Mouse (Mus musculus): Measurements from ENCODE around the gene Ammecr1.

Ammecr1 gene

GRCm38 (mm10) chrX:142966008-142966966 is at the start of gene Ammecr1:
Ammecr1 (minus strand) TSS chrX:142966728.
- peak; percentile 48 for DNase-seq (ENCODE audit: low spot score)

DNA sequence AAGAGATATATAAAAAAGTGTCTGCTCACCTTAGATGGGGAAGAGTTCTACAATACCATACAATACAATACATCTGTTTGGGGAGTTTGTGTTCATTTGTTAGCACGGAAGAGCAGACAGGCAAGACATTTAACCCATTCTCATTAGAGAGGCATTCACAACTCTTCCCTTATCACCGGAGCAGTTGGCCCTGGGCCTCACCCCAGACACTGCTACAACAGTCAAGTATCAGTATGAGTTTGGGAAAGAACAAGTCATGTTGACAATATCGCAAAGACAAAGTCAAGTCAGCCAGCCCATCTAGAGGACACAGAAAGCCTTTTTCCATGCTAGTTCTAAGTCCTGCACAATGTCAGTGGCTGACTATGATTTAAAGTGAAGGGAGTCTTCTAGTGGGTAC is 47.6 kb upstream of the Ammecr1 start:
- DNase-seq (ENCODE audit: low spot score): no peak

- no peak for DNase-seq (ENCODE audit: low spot score)
Observed at GRCm38 (mm10) chrX:143012334-143012733, 45.8 kb upstream of the Ammecr1 start.

GRCm38 (mm10) chrX:143011865-143012264 is 45.3 kb upstream of the Ammecr1 start:
- no peak for DNase-seq (ENCODE audit: low spot score)

- DNase-seq (ENCODE audit: low spot score): no peak
Observed at GRCm38 (mm10) chrX:143004131-143004846, 37.8 kb upstream of the Ammecr1 start.

GRCm38 (mm10) chrX:142997214-142997613 is 30.7 kb upstream of the Ammecr1 start:
- DNase-seq (ENCODE audit: low spot score): no peak

DNA sequence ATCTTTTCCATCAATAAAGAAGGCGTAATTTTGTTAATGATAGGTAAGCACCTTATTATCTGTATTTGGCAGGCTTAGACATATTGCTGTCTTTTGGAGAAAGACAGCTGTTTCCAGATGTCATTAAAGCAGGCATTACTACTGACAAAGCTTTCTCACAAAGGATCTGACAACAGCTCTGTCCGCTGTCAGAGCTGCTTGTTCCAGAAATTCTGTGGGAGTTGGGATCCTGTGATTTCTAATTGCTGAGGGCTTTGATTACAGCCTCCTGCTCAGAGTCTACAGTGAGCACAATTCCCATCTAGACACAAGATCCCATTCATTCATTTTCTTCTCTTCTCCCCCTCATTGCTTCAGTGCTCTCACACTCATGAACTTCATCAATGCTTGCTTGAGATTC is 28.0 kb upstream of the Ammecr1 start:
- no peak for DNase-seq (ENCODE audit: low spot score)

- no peak for DNase-seq (ENCODE audit: low spot score)
Observed at GRCm38 (mm10) chrX:142984170-142984569, 17.6 kb upstream of the Ammecr1 start.

DNA sequence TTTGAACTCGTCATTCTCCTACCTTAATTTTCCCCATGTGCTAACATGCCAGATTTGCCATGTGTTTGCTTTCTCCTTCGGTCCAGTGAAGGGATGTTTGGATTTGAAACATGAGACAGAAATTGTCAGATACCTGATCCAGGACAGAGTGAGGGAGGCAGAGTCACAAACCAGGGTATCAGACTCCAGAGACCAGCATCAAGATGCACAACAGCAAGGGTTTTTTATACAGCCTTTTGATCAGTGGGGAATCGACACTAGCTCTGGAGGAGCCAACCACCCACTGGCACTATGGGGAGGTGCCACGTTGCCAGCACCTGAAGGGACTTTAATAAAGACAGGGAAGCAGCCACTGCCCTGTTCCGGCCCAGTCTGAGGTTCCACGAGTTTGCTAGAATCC is 17.1 kb upstream of the Ammecr1 start:
- no peak for DNase-seq (ENCODE audit: low spot score)

- no peak for DNase-seq (ENCODE audit: low spot score)
Observed at GRCm38 (mm10) chrX:142981530-142982130, 15.1 kb upstream of the Ammecr1 start.

DNA sequence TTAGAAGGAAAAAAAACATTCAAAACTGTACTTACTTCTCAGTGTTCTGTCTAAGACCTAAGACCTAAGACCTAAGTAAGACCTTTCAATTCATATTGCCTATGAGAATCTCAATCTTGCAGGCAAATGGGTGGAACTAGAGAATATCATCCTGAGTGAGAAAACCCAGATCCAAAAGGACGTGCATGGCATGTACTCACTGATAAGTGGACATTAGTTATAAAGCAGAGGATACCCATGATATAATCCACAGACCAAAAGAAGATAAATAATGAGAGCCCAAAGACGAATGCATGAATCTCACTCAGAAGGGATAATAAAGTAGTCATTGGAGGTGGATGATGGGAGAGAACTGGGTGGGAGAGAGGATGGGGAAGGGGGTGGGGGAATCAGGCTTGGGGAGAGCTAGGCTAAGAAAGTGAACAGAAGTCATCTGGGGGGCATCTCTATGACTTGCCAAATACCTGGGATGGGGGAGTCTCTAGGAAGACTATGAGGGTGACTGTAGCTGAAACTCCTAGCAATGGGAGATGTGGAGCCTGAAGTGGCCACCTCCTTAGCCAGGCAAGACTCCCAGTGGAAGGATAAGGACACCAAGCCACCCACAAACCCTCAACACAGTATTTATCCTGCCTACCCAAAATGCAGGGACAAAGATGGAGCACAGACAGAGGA is 14.5 kb upstream of the Ammecr1 start:
- DNase-seq (ENCODE audit: low spot score): no peak

DNA sequence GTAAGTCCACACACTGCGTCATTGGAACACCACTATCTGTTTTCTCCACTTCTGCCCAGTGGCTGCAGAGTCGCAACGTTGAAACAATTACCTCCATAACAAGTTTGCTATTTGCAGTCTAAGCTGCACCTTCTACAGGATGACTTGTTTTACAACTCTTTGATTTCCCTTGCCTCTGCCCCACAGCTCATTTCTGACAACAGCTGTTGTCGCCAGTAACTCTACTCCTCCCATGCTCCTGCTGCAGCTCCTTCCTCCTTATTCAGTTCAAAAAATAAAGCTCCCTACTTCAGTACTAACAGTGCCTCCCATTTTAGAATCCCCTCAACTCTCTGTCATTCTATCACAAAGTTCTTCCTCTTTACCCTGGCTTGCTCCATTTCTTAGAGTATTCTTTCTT is 12.7 kb upstream of the Ammecr1 start:
- DNase-seq (ENCODE audit: low spot score): no peak

GRCm38 (mm10) chrX:142972443-142972970 is 6.0 kb upstream of the Ammecr1 start:
- no peak for DNase-seq (ENCODE audit: low spot score)

GRCm38 (mm10) chrX:142971759-142972158 is 5.2 kb upstream of the Ammecr1 start:
- no peak for DNase-seq (ENCODE audit: low spot score)

- DNase-seq (ENCODE audit: low spot score): no peak
Observed at GRCm38 (mm10) chrX:142967067-142967466, 539 bp upstream of the Ammecr1 start.

- DNase-seq (ENCODE audit: low spot score): no peak
Observed at GRCm38 (mm10) chrX:142965236-142966007, 1.1 kb downstream of the Ammecr1 start.

DNA sequence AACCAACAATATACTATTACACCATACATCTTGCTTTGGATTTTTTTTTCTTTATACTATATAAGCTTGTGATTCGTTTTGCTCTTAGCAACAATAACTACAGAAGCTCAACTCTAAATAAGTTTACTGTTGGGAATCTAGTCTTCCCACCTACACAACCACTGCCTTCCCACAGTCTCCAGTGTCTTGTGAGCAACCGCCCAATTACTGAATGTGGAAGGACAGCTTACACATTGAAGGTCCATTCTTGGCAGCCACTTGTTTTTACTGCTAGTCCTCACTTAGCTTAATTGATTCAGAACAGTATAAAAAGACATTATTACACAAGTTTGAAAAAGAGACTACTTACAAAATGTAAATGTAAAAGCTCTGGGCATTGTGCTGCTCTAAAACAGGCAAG is 6.1 kb downstream of the Ammecr1 start:
- DNase-seq (ENCODE audit: low spot score): no peak

GRCm38 (mm10) chrX:142959674-142960307 is 6.7 kb downstream of the Ammecr1 start:
- DNase-seq (ENCODE audit: low spot score): no peak

GRCm38 (mm10) chrX:142928430-142928829 is 38.1 kb downstream of the Ammecr1 start:
- DNase-seq (ENCODE audit: low spot score): no peak

GRCm38 (mm10) chrX:142917394-142917793 is 49.1 kb downstream of the Ammecr1 start:
- no peak for DNase-seq (ENCODE audit: low spot score)

DNA sequence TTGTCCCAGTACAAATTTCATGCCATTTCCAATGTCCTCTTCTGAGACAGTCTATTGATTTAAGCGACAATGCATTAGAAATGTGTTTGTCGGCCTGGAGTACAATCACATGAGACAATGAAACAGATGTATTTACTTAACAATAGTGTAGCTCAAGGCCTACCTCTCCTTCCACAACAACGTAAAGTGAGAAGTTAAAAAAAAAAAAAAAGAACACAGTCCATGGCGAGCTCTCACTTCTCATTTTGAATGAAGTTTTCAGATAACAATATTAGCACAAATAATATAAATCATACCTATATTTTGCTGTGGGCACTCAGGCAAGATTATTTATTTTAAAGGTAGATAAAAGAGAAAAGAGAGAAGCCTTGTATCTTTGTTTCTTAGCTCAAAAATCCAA is 49.8 kb downstream of the Ammecr1 start:
- DNase-seq (ENCODE audit: low spot score): no peak
